Mouse (Mus musculus) forebrain, embryonic 15.5 days (tissue): ENCODE measurements around the gene Tmem266. TPM values are rescaled to one million over a fixed set of nuclear protein-coding genes. Genes with fewer than 3 reads are reported as not detected.
A peak's percentile ranks its signal among the peaks of the same experiment; 100 is the strongest.

Source experiments
- ATAC-seq: fragments of 200-750 bp; cut with Nextera tagmentation; replicated peaks from 2 replicates; pipeline ENCODE4 v1.8.0; 2017; ENCODE audit warnings: mild to moderate bottlenecking, moderate TSS enrichment, moderate library complexity
- H3K27ac ChIP-seq: fragments of 300-500 bp; sonication (generic); replicated peaks from 2 replicates; pipeline ENCODE4 v1.5.1; 2015; ENCODE audit warnings: mild to moderate bottlenecking, inconsistent platforms
- H3K27me3 ChIP-seq: fragments of 300-500 bp; sonication (generic); 2 replicates; pipeline ENCODE4 v1.6.1; 2015; ENCODE audit warnings: inconsistent platforms
- H3K36me3 ChIP-seq: fragments of 300-500 bp; sonication (generic); 2 replicates; pipeline ENCODE4 v1.6.1; 2015; ENCODE audit warnings: mild to moderate bottlenecking, inconsistent platforms
- H3K4me1 ChIP-seq: fragments of 300-500 bp; sonication (generic); 2 replicates; pipeline ENCODE4 v1.6.1; 2015; ENCODE audit warnings: inconsistent platforms
- H3K4me2 ChIP-seq: fragments of 300-500 bp; sonication (generic); replicated peaks from 2 replicates; pipeline ENCODE4 v1.6.1; 2015; ENCODE audit warnings: mild to moderate bottlenecking, inconsistent platforms
- H3K4me3 ChIP-seq: fragments of 300-500 bp; sonication (generic); 2 replicates; pipeline ENCODE4 v1.5.1; 2015; ENCODE audit warnings: mild to moderate bottlenecking, inconsistent platforms
- H3K9ac ChIP-seq: fragments of 300-500 bp; sonication (generic); replicated peaks from 2 replicates; pipeline ENCODE4 v1.6.1; 2015; ENCODE audit warnings: mild to moderate bottlenecking, inconsistent platforms
- H3K9me3 ChIP-seq: fragments of 300-500 bp; sonication (generic); 2 replicates; pipeline ENCODE4 v1.6.1; 2016; ENCODE audit warnings: inconsistent platforms
- WGBS: fragments of 180-500 bp; shearing (Covaris S2); methylation state at CpG from one replicate; pipeline ENCODE4 v1.1.7; 2015; ENCODE audit warnings: mixed read lengths; 5-methylcytosine and 5-hydroxymethylcytosine counted together
- polyA plus RNA-seq: library from polyadenylated mRNA; unstranded; fragments of >200 nt; fragmentation: Nextera tagmentation; extraction: Ambion mirVana; gene quantifications from 2 replicates; pipeline ENCODE4 v1.2.1, GENCODE M21; 2015

Tmem266 gene
- polyA plus RNA-seq, 1 experiment from 2014 or later: 1.4 TPM

GRCm38 (mm10) chr9:55381456-55381855, 54.7 kb downstream of the Tmem266 start:
- H3K27ac ChIP-seq: no peak overlapping the region
- 95% methylated on average over 4 of the region's 4 CpGs for WGBS
- no peaks in the 10 kb centered on the region for H3K9me3 ChIP-seq
- H3K9ac ChIP-seq: no peak overlapping the region
- no peaks in the 10 kb centered on the region for H3K4me1 ChIP-seq
- H3K27me3 ChIP-seq: no peaks in the 10 kb centered on the region
- no peaks in the 10 kb centered on the region for H3K36me3 ChIP-seq
- no peak for ATAC-seq
- no peak overlapping the region for H3K4me2 ChIP-seq
- no peak overlapping the region for H3K4me3 ChIP-seq

GRCm38 (mm10) chr9:55382441-55382840, 55.7 kb downstream of the Tmem266 start:
- Histone ChIP-seq H3K4me2 (no peak overlapping the region), H3K36me3 (no peaks in the 10 kb centered on the region), H3K27ac (no peak overlapping the region), H3K9me3 (no peaks in the 10 kb centered on the region), H3K4me3 (no peak overlapping the region), H3K27me3 (no peaks in the 10 kb centered on the region), H3K9ac (no peak overlapping the region), H3K4me1 (no peaks in the 10 kb centered on the region)
- 27% methylated on average over 5 of the region's 5 CpGs for WGBS
- ATAC-seq: no peak

GRCm38 (mm10) chr9:55386117-55386516, 59.4 kb downstream of the Tmem266 start:
- 91% methylated on average over 4 of the region's 4 CpGs for WGBS
- Histone ChIP-seq H3K4me2 (no peak overlapping the region), H3K4me3 (no peak overlapping the region), H3K9ac (no peak overlapping the region), H3K36me3 (no peaks in the 10 kb centered on the region), H3K4me1 (no peaks in the 10 kb centered on the region), H3K27ac (no peak overlapping the region), H3K27me3 (no peaks in the 10 kb centered on the region), H3K9me3 (no peaks in the 10 kb centered on the region)
- no peak for ATAC-seq

GRCm38 (mm10) chr9:55387862-55388505, 61.3 kb downstream of the Tmem266 start:
- no peak overlapping the region for H3K27ac ChIP-seq
- no peak overlapping the region for H3K4me3 ChIP-seq
- no peaks in the 10 kb centered on the region for H3K9me3 ChIP-seq
- no peaks in the 10 kb centered on the region for H3K27me3 ChIP-seq
- H3K4me2 ChIP-seq: no peak overlapping the region
- H3K9ac ChIP-seq: no peak overlapping the region
- 91% methylated on average over 14 of the region's 14 CpGs for WGBS
- ATAC-seq: no peak
- no peaks in the 10 kb centered on the region for H3K36me3 ChIP-seq
- peaks cover 3% of the 10 kb centered on the region; the same call in 1 of the 2 replicates for H3K4me1 ChIP-seq

- Histone ChIP-seq H3K27me3 (no peaks in the 10 kb centered on the region), H3K27ac (no peak overlapping the region), H3K4me3 (no peak overlapping the region), H3K9me3 (no peaks in the 10 kb centered on the region), H3K36me3 (no peaks in the 10 kb centered on the region), H3K9ac (no peak overlapping the region), H3K4me2 (peak overlapping the region; percentile 24; the same call in 1 of the 2 replicates), H3K4me1 (peaks cover 3% of the 10 kb centered on the region; the same call in 1 of the 2 replicates)
- 29% methylated on average over 17 of the region's 17 CpGs for WGBS
- peak; percentile 73 for ATAC-seq
Observed at GRCm38 (mm10) chr9:55391909-55392658, 65.4 kb downstream of the Tmem266 start.

- 78% methylated on average over 1 of the region's 1 CpGs for WGBS
- no peaks in the 10 kb centered on the region for H3K36me3 ChIP-seq
- H3K9ac ChIP-seq: no peak overlapping the region
- H3K9me3 ChIP-seq: no peaks in the 10 kb centered on the region
- H3K4me1 ChIP-seq: peaks cover 3% of the 10 kb centered on the region; the same call in 1 of the 2 replicates
- no peak for ATAC-seq
- H3K4me3 ChIP-seq: no peak overlapping the region
- H3K27me3 ChIP-seq: no peaks in the 10 kb centered on the region
- H3K27ac ChIP-seq: no peak overlapping the region
- H3K4me2 ChIP-seq: no peak overlapping the region
Observed at GRCm38 (mm10) chr9:55395650-55396049, 68.9 kb downstream of the Tmem266 start.

GRCm38 (mm10) chr9:55398985-55399554, 72.4 kb downstream of the Tmem266 start:
- Histone ChIP-seq H3K27ac (no peak overlapping the region), H3K9ac (no peak overlapping the region), H3K36me3 (no peaks in the 10 kb centered on the region), H3K9me3 (no peaks in the 10 kb centered on the region), H3K4me2 (no peak overlapping the region), H3K27me3 (no peaks in the 10 kb centered on the region), H3K4me3 (no peak overlapping the region), H3K4me1 (0 out of 2 replicates have a peak, but pooled peaks cover 4% of the 10 kb centered on the region)
- 79% methylated on average over 7 of the region's 7 CpGs for WGBS
- no peak for ATAC-seq

- Histone ChIP-seq H3K27ac (no peak overlapping the region), H3K4me1 (0 out of 2 replicates have a peak, but pooled peaks cover 4% of the 10 kb centered on the region), H3K9ac (no peak overlapping the region), H3K27me3 (no peaks in the 10 kb centered on the region), H3K4me2 (no peak overlapping the region), H3K36me3 (no peaks in the 10 kb centered on the region), H3K9me3 (no peaks in the 10 kb centered on the region), H3K4me3 (no peak overlapping the region)
- no peak for ATAC-seq
- WGBS: 74% methylated on average over 7 of the region's 7 CpGs
Observed at GRCm38 (mm10) chr9:55402276-55402675, 75.6 kb downstream of the Tmem266 start.

- WGBS: 83% methylated on average over 4 of the region's 4 CpGs
- H3K9me3 ChIP-seq: no peaks in the 10 kb centered on the region
- H3K4me2 ChIP-seq: no peak overlapping the region
Observed at GRCm38 (mm10) chr9:55404256-55404655, 77.5 kb downstream of the Tmem266 start.

GRCm38 (mm10) chr9:55404976-55405702, 78.4 kb downstream of the Tmem266 start:
- Histone ChIP-seq H3K4me1 (0 out of 2 replicates have a peak, but pooled peaks cover 8% of the 10 kb centered on the region), H3K36me3 (no peaks in the 10 kb centered on the region), H3K27ac (no peak overlapping the region), H3K4me3 (no peak overlapping the region), H3K9ac (no peak overlapping the region), H3K27me3 (no peaks in the 10 kb centered on the region), H3K9me3 (no peaks in the 10 kb centered on the region), H3K4me2 (no peak overlapping the region)
- WGBS: 74% methylated on average over 6 of the region's 6 CpGs
- no peak for ATAC-seq

More at GRCm38 (mm10) chr9:55404256-55404655, 77.5 kb downstream of the Tmem266 start:
- no peak overlapping the region for H3K27ac ChIP-seq
- no peak overlapping the region for H3K4me3 ChIP-seq
- 0 out of 2 replicates have a peak, but pooled peaks cover 8% of the 10 kb centered on the region for H3K4me1 ChIP-seq
- no peaks in the 10 kb centered on the region for H3K36me3 ChIP-seq
- H3K9ac ChIP-seq: no peak overlapping the region
- ATAC-seq: no peak
- H3K27me3 ChIP-seq: no peaks in the 10 kb centered on the region

GRCm38 (mm10) chr9:55406773-55407172, 80.1 kb downstream of the Tmem266 start:
- H3K27me3 ChIP-seq: no peaks in the 10 kb centered on the region
- ATAC-seq: no peak
- H3K4me3 ChIP-seq: no peak overlapping the region
- H3K9ac ChIP-seq: no peak overlapping the region
- H3K9me3 ChIP-seq: no peaks in the 10 kb centered on the region
- 0 out of 2 replicates have a peak, but pooled peaks cover 8% of the 10 kb centered on the region for H3K4me1 ChIP-seq
- H3K36me3 ChIP-seq: no peaks in the 10 kb centered on the region
- H3K27ac ChIP-seq: no peak overlapping the region
- no peak overlapping the region for H3K4me2 ChIP-seq
- WGBS: 84% methylated on average over 2 of the region's 2 CpGs
